ENCODE assay signal across 26 mouse cellular contexts in genomic region chr7:134528026-134528425, GRCm38 (mm10).
A peak's percentile ranks its signal among the peaks of the same experiment; 100 is the strongest.
DNase-seq lines count a peak whose midpoint lies in the region; ATAC-seq and TF ChIP-seq lines count a peak whose summit lies in the region.
"Had no signal": no experiment of that assay in that cellular context is flagged by ENCODE, and none has a peak within 500 bp of the region (broad histone marks: within the 10 kb centered on the region; RNA-seq: fewer than 3 reads in every experiment).

No protein-coding gene starts in this region.

- H3K27me3 ChIP-seq in myocyte (ENCODE audit: control insufficient read depth, insufficient read depth, insufficient read length): no peaks in the 10 kb centered on the region
- H3K27me3 ChIP-seq in hindbrain, embryonic 13.5 days: no peaks in the 10 kb centered on the region
- no peaks in the 10 kb centered on the region for H3K27me3 ChIP-seq in forebrain, embryonic 13.5 days
- H3K27me3 ChIP-seq: embryonic facial prominence, embryonic 13.5 days; hindbrain, embryonic 12.5 days; Patski had no signal

- no peak overlapping the region for H3K4me3 ChIP-seq in myocyte
- no peak overlapping the region for H3K4me3 ChIP-seq in hindbrain, embryonic 13.5 days
- no peak overlapping the region for H3K4me3 ChIP-seq in forebrain, embryonic 13.5 days
- H3K4me3 ChIP-seq: embryonic facial prominence, embryonic 10.5 days; embryonic facial prominence, embryonic 13.5 days; forebrain, embryonic 10.5 days; gastrocnemius, adult 2 months; hindbrain, embryonic 12.5 days had no signal

- no peak overlapping the region for H3K4me2 ChIP-seq in myocyte (ENCODE audit: low read depth)
- H3K4me2 ChIP-seq in hindbrain, embryonic 13.5 days: no peak overlapping the region
- H3K4me2 ChIP-seq in forebrain, embryonic 13.5 days: no peak overlapping the region
- H3K4me2 ChIP-seq: embryonic facial prominence, embryonic 13.5 days; heart, embryonic 11.5 days; hindbrain, embryonic 12.5 days had no signal

- no peaks in the 10 kb centered on the region for H3K79me2 ChIP-seq in myocyte (ENCODE audit: control insufficient read depth, insufficient read depth)

- no peak overlapping the region for H3K27ac ChIP-seq in hindbrain, embryonic 13.5 days
- H3K27ac ChIP-seq in forebrain, embryonic 13.5 days: no peak overlapping the region
- H3K27ac ChIP-seq: embryonic facial prominence, embryonic 10.5 days; embryonic facial prominence, embryonic 13.5 days; forebrain, embryonic 10.5 days; gastrocnemius, adult 2 months; hindbrain, embryonic 12.5 days had no signal

- H3K9ac ChIP-seq in hindbrain, embryonic 13.5 days: no peak overlapping the region
- no peak overlapping the region for H3K9ac ChIP-seq in forebrain, embryonic 13.5 days
- H3K9ac ChIP-seq: embryonic facial prominence, embryonic 13.5 days; forebrain, postnatal 0 days; hindbrain, embryonic 12.5 days had no signal

- no peak for ATAC-seq in hindbrain, embryonic 13.5 days (ENCODE audit: low FRiP score)
- no peak for ATAC-seq in forebrain, embryonic 13.5 days
- ATAC-seq: forebrain, embryonic 14.5 days; forebrain, postnatal 0 days; hindbrain, embryonic 16.5 days; inflammation-experienced regulatory T-cells, adult 6 months; intestine, embryonic 16.5 days; Patski had no signal

- 96% methylated on average over 3 of the region's 3 CpGs for WGBS in hindbrain, embryonic 13.5 days
- WGBS in forebrain, embryonic 13.5 days: 83% methylated on average over 3 of the region's 3 CpGs

- H3K4me1 ChIP-seq in hindbrain, embryonic 13.5 days (replicated peaks): no peaks in the 10 kb centered on the region
- no peaks in the 10 kb centered on the region for H3K4me1 ChIP-seq in forebrain, embryonic 13.5 days
- H3K4me1 ChIP-seq: embryonic facial prominence, embryonic 10.5 days; embryonic facial prominence, embryonic 13.5 days; forebrain, embryonic 10.5 days; hindbrain, embryonic 12.5 days had no signal

- TF ChIP-seq POLR2A in myocyte (IDR thresholded peaks at IDR 0.05; ENCODE audit: insufficient read length, low read depth): no peak

- no peaks in the 10 kb centered on the region for H3K9me3 ChIP-seq in hindbrain, embryonic 13.5 days
- H3K9me3 ChIP-seq in forebrain, embryonic 13.5 days (replicated peaks): no peaks in the 10 kb centered on the region
- H3K9me3 ChIP-seq: embryonic facial prominence, embryonic 10.5 days; embryonic facial prominence, embryonic 13.5 days; forebrain, embryonic 10.5 days; hindbrain, embryonic 12.5 days had no signal

- no peaks in the 10 kb centered on the region for H3K36me3 ChIP-seq in myocyte (ENCODE audit: control insufficient read depth, insufficient read depth)
- no peaks in the 10 kb centered on the region for H3K36me3 ChIP-seq in hindbrain, embryonic 13.5 days
- H3K36me3 ChIP-seq in forebrain, embryonic 13.5 days (ENCODE audit: poor library complexity, severe bottlenecking): no peaks in the 10 kb centered on the region
- H3K36me3 ChIP-seq: embryonic facial prominence, embryonic 10.5 days; embryonic facial prominence, embryonic 13.5 days; forebrain, embryonic 10.5 days; hindbrain, embryonic 12.5 days had no signal

- DNase-seq in adrenal gland, postnatal 10 days: peak; percentile 9
- no peak for DNase-seq in adrenal gland, postnatal 4 days (ENCODE audit: low spot score in 2 of 2)
- DNase-seq in 3T3-L1 (ENCODE audit: low read depth, low spot score): peak; percentile 41
- DNase-seq in Muller cell, postnatal 12 days (ENCODE audit: inconsistent ontology term): peak; percentile 30
- DNase-seq: cerebellum, adult 11-12 months; cerebellum, adult 8-10 months; cerebellum, postnatal 10 days; cerebellum, postnatal 36 days; embryo, embryonic 11 days; forebrain, postnatal 0 days; gastrocnemius, postnatal 14 days; kidney, adult 2 months had no signal

- H3ac ChIP-seq in myocyte (ENCODE audit: control insufficient read depth, insufficient read length): no peak overlapping the region

TF ChIP-seq in myocyte, 11 proteins besides CTCF, POLR2A, EP300 and RAD21:
- no peak for TF ChIP-seq REST (IDR thresholded peaks at IDR 0.05; ENCODE audit: insufficient read depth, insufficient read length)
- TF ChIP-seq CEBPB (IDR thresholded peaks at IDR 0.05; ENCODE audit: insufficient read depth, poor library complexity, severe bottlenecking): peak; percentile 77

Comparison
In these comparisons a context has a peak if more than half of its experiments do, and no peak if none do; other contexts are left out.
1. DNase-seq: peak in adrenal gland, postnatal 10 days (single experiment), 3T3-L1 (single experiment) and Muller cell, postnatal 12 days (single experiment); none in adrenal gland, postnatal 4 days (0 of 2).